Mouse (Mus musculus) CD4-positive, CD25-positive, alpha-beta regulatory T cell, adult 4 months (primary cell): ENCODE measurements at regions not wholly inside any gene's neighbourhood (a gene's known extent, or its start where the extent isn't known, plus 50 kb on each side); places are given as distances from the start of the nearest gene placed in this dataset.
"Not testable (repeated sequence)": the region's sequence is repeated elsewhere in the genome, so short reads cannot be mapped to it uniquely, and the experiment has no call there.

Source experiments
- ATAC-seq: one replicate; pipeline ENCODE4 v1.8.0; 2017

GRCm38 (mm10) chr3:50643068-50643467 lies 199.7 kb upstream of the Slc7a11 start:
- ATAC-seq = no peak

- ATAC-seq = no peak
Observed at GRCm38 (mm10) chr3:50639907-50640323, 196.5 kb upstream of the Slc7a11 start.

- no peak for ATAC-seq
Observed at GRCm38 (mm10) chr3:50634457-50635075, 191.2 kb upstream of the Slc7a11 start.

GRCm38 (mm10) chr3:50631286-50631685 lies 187.9 kb upstream of the Slc7a11 start:
- no peak for ATAC-seq

- ATAC-seq = peak; percentile 61
Observed at GRCm38 (mm10) chr3:50628092-50628696, 184.8 kb upstream of the Slc7a11 start.

GRCm38 (mm10) chr3:50621176-50621575 lies 177.8 kb upstream of the Slc7a11 start:
- not testable (repeated sequence) for ATAC-seq

GRCm38 (mm10) chr3:50619061-50619460 lies 175.6 kb upstream of the Slc7a11 start:
- no peak for ATAC-seq

GRCm38 (mm10) chr3:50615384-50616285 lies 172.2 kb upstream of the Slc7a11 start:
- ATAC-seq = no peak

GRCm38 (mm10) chr3:50613011-50613410 lies 169.6 kb upstream of the Slc7a11 start:
- ATAC-seq = no peak

GRCm38 (mm10) chr3:50609341-50610012 lies 166.1 kb upstream of the Slc7a11 start:
- ATAC-seq = no peak

- ATAC-seq = no peak
Observed at GRCm38 (mm10) chr3:50607736-50608135, 164.3 kb upstream of the Slc7a11 start.

GRCm38 (mm10) chr3:50606986-50607385 lies 163.6 kb upstream of the Slc7a11 start:
- no peak for ATAC-seq

GRCm38 (mm10) chr3:50605750-50606149 lies 162.3 kb upstream of the Slc7a11 start:
- ATAC-seq = no peak

GRCm38 (mm10) chr3:50603182-50603581 lies 159.8 kb upstream of the Slc7a11 start:
- no peak for ATAC-seq

GRCm38 (mm10) chr3:50595732-50596131 lies 152.3 kb upstream of the Slc7a11 start:
- ATAC-seq = no peak

- ATAC-seq = no peak
Observed at GRCm38 (mm10) chr3:50584323-50584722, 140.9 kb upstream of the Slc7a11 start.

GRCm38 (mm10) chr3:50583475-50583874 lies 140.1 kb upstream of the Slc7a11 start:
- ATAC-seq = no peak

- ATAC-seq = no peak
Observed at GRCm38 (mm10) chr3:50574388-50574787, 131.0 kb upstream of the Slc7a11 start.

GRCm38 (mm10) chr3:50570027-50570426 lies 126.6 kb upstream of the Slc7a11 start:
- ATAC-seq = no peak

- ATAC-seq = no peak
Observed at GRCm38 (mm10) chr3:50569565-50569964, 126.2 kb upstream of the Slc7a11 start.

- ATAC-seq = no peak
Observed at GRCm38 (mm10) chr3:50554150-50554549, 110.7 kb upstream of the Slc7a11 start.

- no peak for ATAC-seq
Observed at GRCm38 (mm10) chr3:50548568-50548967, 105.2 kb upstream of the Slc7a11 start.

GRCm38 (mm10) chr3:50530654-50531053 lies 87.2 kb upstream of the Slc7a11 start:
- ATAC-seq = no peak
